Mouse (Mus musculus): ENCODE measurements around the gene Kif1c. TPM values are rescaled to one million over a fixed set of nuclear protein-coding genes. Genes with fewer than 3 reads are reported as not detected.

The Kif1c gene
- polyA plus RNA-seq, 1 experiment from 2014 or later: 4.9 TPM

- peaks cover 22% of the 10 kb centered on the region for H3K4me1 ChIP-seq (replicated peaks; ENCODE audit: control insufficient read depth, insufficient read depth, low read length)
- H3K27ac ChIP-seq: no peak overlapping the region
- H3K4me3 ChIP-seq (replicated peaks; ENCODE audit: low read length): peak overlapping the region; percentile 71; the same call in 1 of the 2 replicates
- no peak for DNase-seq (ENCODE audit: low spot score)
- no peak overlapping the region for H3K4me2 ChIP-seq (replicated peaks)
- ATAC-seq (ENCODE audit: low FRiP score): no peak
- no peaks in the 10 kb centered on the region for H3K27me3 ChIP-seq (ENCODE audit: control insufficient read depth, insufficient read depth, low read length)
- peak overlapping the region; percentile 85; the same call in 1 of the 2 replicates for H3K9ac ChIP-seq
- H3K9me3 ChIP-seq (ENCODE audit: control insufficient read depth, low read length): no peaks in the 10 kb centered on the region
- WGBS: 82% methylated on average over 16 of the region's 16 CpGs
- peaks cover 50% of the 10 kb centered on the region for H3K36me3 ChIP-seq (replicated peaks; ENCODE audit: control insufficient read depth, insufficient read depth)
These were observed 28.9 kb upstream of the Kif1c start for GRCm38 (mm10) chr11:70671333-70672047.

GRCm38 (mm10) chr11:70674014-70674413 lies 26.3 kb upstream of the Kif1c start:
- Histone ChIP-seq H3K4me2 (replicated peaks) (no peak overlapping the region), H3K9ac (no peak overlapping the region), H3K4me1 (replicated peaks; ENCODE audit: control insufficient read depth, insufficient read depth, low read length) (peaks cover 14% of the 10 kb centered on the region), H3K27me3 (ENCODE audit: control insufficient read depth, insufficient read depth, low read length) (no peaks in the 10 kb centered on the region), H3K4me3 (replicated peaks; ENCODE audit: low read length) (no peak overlapping the region), H3K27ac (no peak overlapping the region), H3K9me3 (ENCODE audit: control insufficient read depth, low read length) (no peaks in the 10 kb centered on the region), H3K36me3 (replicated peaks; ENCODE audit: control insufficient read depth, insufficient read depth) (peaks cover 69% of the 10 kb centered on the region)
- ATAC-seq (ENCODE audit: low FRiP score) (no peak), DNase-seq (ENCODE audit: low spot score) (no peak)
- WGBS: 51% methylated on average over 6 of the region's 6 CpGs

- DNase-seq (ENCODE audit: low spot score) (no peak), ATAC-seq (ENCODE audit: low FRiP score) (no peak)
- peaks cover 14% of the 10 kb centered on the region for H3K4me1 ChIP-seq (replicated peaks; ENCODE audit: control insufficient read depth, insufficient read depth, low read length)
- H3K27ac ChIP-seq: no peak overlapping the region
- H3K27me3 ChIP-seq (ENCODE audit: control insufficient read depth, insufficient read depth, low read length): no peaks in the 10 kb centered on the region
- H3K4me3 ChIP-seq (replicated peaks; ENCODE audit: low read length): no peak overlapping the region
- H3K4me2 ChIP-seq (replicated peaks): no peak overlapping the region
- no peaks in the 10 kb centered on the region for H3K9me3 ChIP-seq (ENCODE audit: control insufficient read depth, low read length)
- no peak overlapping the region for H3K9ac ChIP-seq
- H3K36me3 ChIP-seq (replicated peaks; ENCODE audit: control insufficient read depth, insufficient read depth): peaks cover 74% of the 10 kb centered on the region
- 71% methylated on average over 11 of the region's 11 CpGs for WGBS
These were observed 25.8 kb upstream of the Kif1c start for GRCm38 (mm10) chr11:70674501-70674900.

GRCm38 (mm10) chr11:70678092-70678491 lies 22.3 kb upstream of the Kif1c start:
- peaks cover 82% of the 10 kb centered on the region for H3K36me3 ChIP-seq (replicated peaks; ENCODE audit: control insufficient read depth, insufficient read depth)
- H3K9ac ChIP-seq: no peak overlapping the region

GRCm38 (mm10) chr11:70678576-70678975 lies 21.8 kb upstream of the Kif1c start:
- H3K27ac ChIP-seq: no peak overlapping the region
- no peak overlapping the region for H3K4me3 ChIP-seq (replicated peaks; ENCODE audit: low read length)
- 72% methylated on average over 2 of the region's 2 CpGs for WGBS
- peaks cover 82% of the 10 kb centered on the region for H3K36me3 ChIP-seq (replicated peaks; ENCODE audit: control insufficient read depth, insufficient read depth)
- H3K9ac ChIP-seq: no peak overlapping the region
- no peak overlapping the region for H3K4me2 ChIP-seq (replicated peaks)
- no peaks in the 10 kb centered on the region for H3K27me3 ChIP-seq (ENCODE audit: control insufficient read depth, insufficient read depth, low read length)
- ATAC-seq (ENCODE audit: low FRiP score) (no peak), DNase-seq (ENCODE audit: low spot score) (no peak)
- H3K9me3 ChIP-seq (ENCODE audit: control insufficient read depth, low read length): no peaks in the 10 kb centered on the region
- peaks cover 8% of the 10 kb centered on the region; the same call in 1 of the 2 replicates for H3K4me1 ChIP-seq (replicated peaks; ENCODE audit: control insufficient read depth, insufficient read depth, low read length)

More at GRCm38 (mm10) chr11:70678092-70678491, 22.3 kb upstream of the Kif1c start:
- H3K4me2 ChIP-seq (replicated peaks): no peak overlapping the region
- 83% methylated on average over 9 of the region's 9 CpGs for WGBS
- H3K9me3 ChIP-seq (ENCODE audit: control insufficient read depth, low read length): no peaks in the 10 kb centered on the region
- H3K4me1 ChIP-seq (replicated peaks; ENCODE audit: control insufficient read depth, insufficient read depth, low read length): peaks cover 8% of the 10 kb centered on the region; the same call in 1 of the 2 replicates
- H3K27ac ChIP-seq: no peak overlapping the region
- no peak for ATAC-seq (ENCODE audit: low FRiP score)
- H3K4me3 ChIP-seq (replicated peaks; ENCODE audit: low read length): no peak overlapping the region
- no peak for DNase-seq (ENCODE audit: low spot score)
- H3K27me3 ChIP-seq (ENCODE audit: control insufficient read depth, insufficient read depth, low read length): no peaks in the 10 kb centered on the region

GRCm38 (mm10) chr11:70679361-70679760 lies 21.0 kb upstream of the Kif1c start:
- Histone ChIP-seq H3K27me3 (ENCODE audit: control insufficient read depth, insufficient read depth, low read length) (no peaks in the 10 kb centered on the region), H3K9me3 (ENCODE audit: control insufficient read depth, low read length) (no peaks in the 10 kb centered on the region), H3K4me1 (replicated peaks; ENCODE audit: control insufficient read depth, insufficient read depth, low read length) (peaks cover 8% of the 10 kb centered on the region; the same call in 1 of the 2 replicates), H3K9ac (no peak overlapping the region), H3K4me2 (replicated peaks) (no peak overlapping the region), H3K36me3 (replicated peaks; ENCODE audit: control insufficient read depth, insufficient read depth) (peaks cover 84% of the 10 kb centered on the region), H3K27ac (no peak overlapping the region), H3K4me3 (replicated peaks; ENCODE audit: low read length) (no peak overlapping the region)
- ATAC-seq (ENCODE audit: low FRiP score) (no peak), DNase-seq (ENCODE audit: low spot score) (no peak)
- 98% methylated on average over 8 of the region's 8 CpGs for WGBS

GRCm38 (mm10) chr11:70679894-70680293 lies 20.5 kb upstream of the Kif1c start:
- H3K27ac ChIP-seq: no peak overlapping the region
- H3K4me2 ChIP-seq (replicated peaks): no peak overlapping the region
- peaks cover 83% of the 10 kb centered on the region for H3K36me3 ChIP-seq (replicated peaks; ENCODE audit: control insufficient read depth, insufficient read depth)
- WGBS: 94% methylated on average over 7 of the region's 8 CpGs
- no peaks in the 10 kb centered on the region for H3K9me3 ChIP-seq (ENCODE audit: control insufficient read depth, low read length)
- peaks cover 8% of the 10 kb centered on the region; the same call in 1 of the 2 replicates for H3K4me1 ChIP-seq (replicated peaks; ENCODE audit: control insufficient read depth, insufficient read depth, low read length)
- ATAC-seq (ENCODE audit: low FRiP score): no peak
- DNase-seq (ENCODE audit: low spot score): no peak
- H3K9ac ChIP-seq: no peak overlapping the region
- no peaks in the 10 kb centered on the region for H3K27me3 ChIP-seq (ENCODE audit: control insufficient read depth, insufficient read depth, low read length)
- no peak overlapping the region for H3K4me3 ChIP-seq (replicated peaks; ENCODE audit: low read length)

- Histone ChIP-seq H3K27ac (no peak overlapping the region), H3K4me3 (replicated peaks; ENCODE audit: low read length) (no peak overlapping the region), H3K9me3 (ENCODE audit: control insufficient read depth, low read length) (no peaks in the 10 kb centered on the region), H3K4me1 (replicated peaks; ENCODE audit: control insufficient read depth, insufficient read depth, low read length) (peaks cover 8% of the 10 kb centered on the region; the same call in 1 of the 2 replicates), H3K9ac (0 out of 2 replicates have a peak overlapping the region, but pooled peaks have one; percentile 12), H3K27me3 (ENCODE audit: control insufficient read depth, insufficient read depth, low read length) (no peaks in the 10 kb centered on the region), H3K36me3 (replicated peaks; ENCODE audit: control insufficient read depth, insufficient read depth) (peaks cover 78% of the 10 kb centered on the region), H3K4me2 (replicated peaks) (no peak overlapping the region)
- no peak for ATAC-seq (ENCODE audit: low FRiP score)
- 73% methylated on average over 12 of the region's 12 CpGs for WGBS
- no peak for DNase-seq (ENCODE audit: low spot score)
These were observed 19.2 kb upstream of the Kif1c start for GRCm38 (mm10) chr11:70681170-70681569.

- Histone ChIP-seq H3K36me3 (replicated peaks; ENCODE audit: control insufficient read depth, insufficient read depth) (peaks cover 69% of the 10 kb centered on the region), H3K4me2 (replicated peaks) (0 out of 2 replicates have a peak overlapping the region, but pooled peaks have one; percentile 1), H3K9me3 (ENCODE audit: control insufficient read depth, low read length) (no peaks in the 10 kb centered on the region), H3K27ac (peak overlapping the region; percentile 33; the same call in 1 of the 2 replicates), H3K4me3 (replicated peaks; ENCODE audit: low read length) (no peak overlapping the region), H3K9ac (peak overlapping the region; percentile 4; the same call in 1 of the 2 replicates), H3K4me1 (replicated peaks; ENCODE audit: control insufficient read depth, insufficient read depth, low read length) (peaks cover 16% of the 10 kb centered on the region), H3K27me3 (ENCODE audit: control insufficient read depth, insufficient read depth, low read length) (no peaks in the 10 kb centered on the region)
- 12% methylated on average over 11 of the region's 11 CpGs for WGBS
- peak; percentile 55; the same call in 1 of the 2 replicates for ATAC-seq (ENCODE audit: low FRiP score)
- peak; percentile 65 for DNase-seq (ENCODE audit: low spot score)
These were observed 18.3 kb upstream of the Kif1c start for GRCm38 (mm10) chr11:70681897-70682581.

Data from hindbrain, embryonic 14.5 days (tissue).